Mouse (Mus musculus): ENCODE data around the gene Zc3h10.
A peak's percentile ranks its signal among the peaks of the same experiment; 100 is the strongest.
"Not testable (repeated sequence)": the region's sequence is repeated elsewhere in the genome, so short reads cannot be mapped to it uniquely, and the experiment has no call there.

Zc3h10 gene

DNA sequence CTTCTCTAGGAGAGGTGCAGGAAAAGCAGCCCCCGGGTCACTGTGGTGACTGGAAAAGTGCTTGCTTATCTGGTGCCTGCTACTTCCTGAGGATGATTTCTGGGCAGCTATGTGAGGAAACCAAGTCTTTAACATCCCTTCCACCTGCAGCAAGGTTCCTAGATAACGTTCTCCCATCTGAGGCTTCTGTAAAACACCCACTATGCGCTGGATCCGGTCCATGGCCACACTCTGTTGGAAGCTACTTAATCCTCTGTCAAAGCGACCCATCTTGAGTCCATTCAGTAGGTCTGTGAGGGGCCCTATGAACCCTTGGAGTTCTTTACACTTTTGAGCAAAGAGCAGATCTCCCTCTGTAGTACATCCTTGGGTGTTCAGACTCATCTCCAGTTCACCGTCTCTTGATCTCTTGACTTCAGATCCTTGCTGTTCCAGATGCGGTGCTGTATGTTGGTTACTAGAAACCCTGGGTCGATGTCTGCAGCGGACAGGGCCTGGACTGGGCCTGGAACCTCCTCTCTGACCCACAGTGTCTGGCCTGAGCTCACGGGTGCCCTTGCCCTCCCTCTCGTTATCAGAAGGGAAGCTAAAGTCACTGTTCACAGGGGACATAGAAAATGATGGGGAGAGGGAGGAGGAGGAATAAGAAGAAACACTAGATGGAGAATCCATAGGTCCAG lies 2.7 kb upstream of the Zc3h10 start:
- not testable (repeated sequence) for DNase-seq

DNA sequence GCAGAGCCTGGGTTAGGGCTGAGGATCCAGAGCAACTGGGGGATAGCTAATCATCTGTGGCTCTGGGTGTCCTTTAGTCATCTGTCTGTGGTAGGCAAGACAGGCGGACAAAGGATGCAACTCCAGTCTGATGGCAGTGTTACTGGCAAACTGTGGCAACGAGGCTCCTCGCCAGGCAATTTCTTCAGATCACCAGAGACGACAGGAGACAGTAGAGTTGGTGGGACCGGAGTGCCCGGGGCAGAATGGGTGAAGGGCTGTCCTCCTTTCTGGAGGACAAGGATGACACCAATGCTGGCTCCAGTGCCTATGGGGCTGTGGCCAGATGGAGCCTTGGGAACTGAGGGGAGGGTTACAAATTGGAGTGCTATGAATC lies 2.1 kb upstream of the Zc3h10 start:
- DNase-seq, result not testable (repeated sequence)

DNA sequence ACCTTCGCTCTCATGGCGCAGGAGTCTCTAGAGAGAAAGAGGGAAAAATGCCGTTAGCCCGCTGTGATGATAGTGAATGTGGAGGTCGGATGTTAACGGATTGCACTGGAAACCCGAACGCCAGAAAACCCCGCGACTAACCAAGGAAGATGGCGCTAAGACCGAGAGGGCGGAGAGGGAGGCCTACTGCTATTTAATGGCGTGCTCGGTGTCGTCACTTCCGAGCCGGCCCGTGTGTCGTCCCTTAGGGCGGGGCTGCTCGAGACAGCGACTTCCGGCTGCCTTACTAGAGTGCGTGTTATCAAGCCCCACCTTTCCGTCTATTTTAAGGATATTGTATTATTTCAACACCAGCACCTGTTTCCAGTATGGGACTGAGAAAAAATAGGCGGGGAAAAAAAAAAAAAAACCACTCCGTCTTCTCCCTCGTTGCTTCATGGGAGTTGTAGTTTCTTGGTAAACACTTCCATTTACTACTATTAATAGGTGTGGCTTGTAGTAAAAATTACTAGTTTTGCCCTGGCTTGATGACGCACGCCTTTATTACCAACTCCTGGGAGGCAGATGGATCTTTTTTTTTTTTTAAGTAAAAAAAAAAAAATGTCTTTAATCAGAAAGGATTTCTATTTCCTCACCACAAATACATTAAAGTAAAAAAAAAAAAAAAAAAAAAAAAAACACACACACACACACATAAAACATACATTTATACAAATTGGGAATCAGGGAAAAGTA lies 1.5 kb upstream of the Zc3h10 start, which contains the start of gene Rpl41:
Rpl41 (minus strand) TSS at position 359 of the 735 bp plus-strand sequence.
- DNase-seq, result peak; percentile 91

DNA sequence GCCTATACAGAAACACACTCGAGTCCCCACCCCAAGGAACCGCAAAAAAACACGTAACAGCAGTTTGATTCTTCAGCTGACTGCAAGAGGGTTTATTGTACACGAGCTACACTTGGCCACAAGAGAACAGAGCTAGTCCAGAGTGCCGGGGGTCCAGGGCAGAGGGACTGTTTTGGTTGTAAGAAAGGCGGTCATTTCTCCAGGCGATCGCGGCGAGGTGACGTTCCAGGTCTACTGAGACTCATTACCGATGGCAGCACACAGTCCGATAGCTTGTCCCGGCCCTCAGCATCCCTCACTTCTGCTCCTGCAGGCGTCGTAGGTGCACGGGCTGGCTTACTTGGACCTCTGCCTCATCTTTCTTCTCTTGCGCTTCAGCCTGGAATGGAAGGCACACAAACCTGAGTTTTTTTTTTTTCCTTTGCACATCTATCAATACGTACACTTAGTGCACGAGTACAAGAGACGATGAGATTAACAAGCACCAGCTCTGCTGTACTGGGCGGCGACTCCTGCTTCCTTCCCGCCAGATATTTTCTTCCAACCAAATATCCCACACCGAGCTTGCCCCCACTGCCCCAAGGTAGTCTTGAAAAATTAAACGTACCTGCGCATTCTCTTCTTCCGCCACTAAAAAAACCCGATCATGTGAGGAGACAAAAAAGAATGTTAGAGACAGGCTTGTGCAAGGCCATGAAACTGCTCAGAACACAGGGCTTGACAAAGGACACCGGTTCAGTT lies 647 bp upstream of the Zc3h10 start:
- DNase-seq, result not testable (repeated sequence)

DNA sequence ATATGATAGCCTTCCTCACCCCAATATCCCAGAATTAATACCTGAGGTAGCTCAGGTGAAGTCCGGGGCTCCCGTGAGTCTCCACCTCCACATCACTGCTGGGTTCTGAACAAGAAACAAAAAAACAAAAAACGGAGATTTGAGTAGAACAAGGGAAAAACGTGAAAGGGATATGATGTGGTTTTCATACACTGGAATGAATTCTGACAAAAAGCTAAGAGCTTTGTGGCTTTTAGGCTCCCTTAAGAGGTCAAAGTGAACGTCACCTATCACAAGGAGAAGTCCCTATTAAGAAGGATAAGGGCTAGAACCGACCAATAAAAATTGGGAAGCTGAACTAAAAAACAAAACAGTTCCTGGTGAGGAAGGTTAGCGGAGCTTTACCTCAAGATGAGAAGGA lies 787 bp downstream of the Zc3h10 start:
- no peak for DNase-seq

DNA sequence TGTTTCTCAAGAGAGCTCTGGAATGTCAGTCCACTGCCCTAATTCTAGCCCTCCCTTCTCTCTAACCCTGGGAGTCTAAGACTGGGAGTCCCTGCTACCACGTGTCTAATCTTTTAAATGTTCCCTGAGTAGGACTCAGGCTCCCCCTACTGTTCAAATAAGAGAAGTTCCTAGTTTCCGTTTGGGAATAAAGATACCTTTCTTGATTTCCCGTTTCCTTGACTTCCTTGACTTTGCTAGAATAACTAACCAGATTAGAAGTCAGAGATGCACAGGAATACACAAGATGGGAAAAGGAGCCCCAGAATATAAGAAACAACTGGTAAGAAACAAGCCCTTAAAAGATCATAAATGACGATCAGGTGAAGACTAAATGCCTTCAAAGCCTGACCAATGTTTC lies 1.2 kb downstream of the Zc3h10 start:
- no peak for DNase-seq

DNA sequence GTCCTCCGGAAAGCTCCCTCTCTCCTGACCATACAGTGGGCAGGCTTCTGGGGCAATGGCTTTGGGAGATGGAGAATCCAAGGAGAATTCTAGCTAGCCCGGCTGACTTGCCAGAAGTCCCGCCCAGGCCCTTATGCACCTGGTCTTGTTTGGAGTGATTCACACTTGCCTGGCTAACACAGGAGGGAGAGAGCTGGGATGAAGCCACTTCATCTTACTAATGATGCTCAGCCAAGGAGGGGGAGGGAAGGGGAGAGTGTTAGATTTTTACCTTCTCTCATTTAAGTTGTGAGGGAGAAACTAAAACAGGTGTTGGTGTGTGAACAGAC lies 2.0 kb downstream of the Zc3h10 start:
- DNase-seq, result no peak

DNA sequence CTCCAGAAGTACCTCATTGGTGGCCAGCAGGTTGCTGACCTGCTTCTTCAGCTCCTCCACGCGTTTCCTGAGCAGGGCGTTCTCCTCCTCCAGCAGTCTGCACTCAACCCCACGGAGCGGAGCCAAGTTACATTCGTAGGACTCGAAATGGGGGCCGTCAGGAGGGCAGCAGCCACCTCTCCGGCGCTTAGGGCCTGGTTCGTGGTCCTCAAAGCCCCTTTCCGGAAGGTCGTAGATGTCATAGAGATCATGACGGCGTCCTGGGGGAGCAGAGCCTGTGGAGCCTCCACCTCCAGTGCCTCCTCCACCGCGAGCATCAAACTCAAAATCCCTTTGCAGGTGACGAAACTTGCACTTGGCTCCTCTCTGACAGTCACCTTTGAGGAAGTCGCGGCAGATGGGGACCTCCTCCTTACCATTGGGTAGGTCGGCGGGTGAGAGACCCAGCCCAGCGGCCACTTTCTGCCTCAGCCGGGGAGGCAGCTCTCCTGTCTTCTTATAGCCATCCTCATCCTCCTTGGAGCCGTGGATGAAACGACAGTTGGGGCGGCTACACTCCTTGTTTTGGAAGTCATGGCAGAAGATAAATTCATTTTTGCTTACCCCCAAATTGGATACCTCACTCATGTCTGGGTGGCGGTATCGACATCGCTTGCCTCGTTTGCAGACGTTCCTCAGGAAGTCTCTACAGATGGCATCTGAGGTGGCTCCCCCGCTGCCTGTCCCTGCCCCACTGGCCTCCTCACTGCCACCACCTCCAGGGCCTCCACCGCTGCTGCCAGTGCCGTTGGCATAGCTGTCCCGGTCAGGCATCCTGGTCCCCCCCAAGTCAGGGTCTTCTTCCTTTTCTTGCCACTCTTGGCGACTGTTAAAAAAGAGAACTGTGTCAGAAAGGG lies 2.7 kb downstream of the Zc3h10 start:
- DNase-seq, result no peak

DNA sequence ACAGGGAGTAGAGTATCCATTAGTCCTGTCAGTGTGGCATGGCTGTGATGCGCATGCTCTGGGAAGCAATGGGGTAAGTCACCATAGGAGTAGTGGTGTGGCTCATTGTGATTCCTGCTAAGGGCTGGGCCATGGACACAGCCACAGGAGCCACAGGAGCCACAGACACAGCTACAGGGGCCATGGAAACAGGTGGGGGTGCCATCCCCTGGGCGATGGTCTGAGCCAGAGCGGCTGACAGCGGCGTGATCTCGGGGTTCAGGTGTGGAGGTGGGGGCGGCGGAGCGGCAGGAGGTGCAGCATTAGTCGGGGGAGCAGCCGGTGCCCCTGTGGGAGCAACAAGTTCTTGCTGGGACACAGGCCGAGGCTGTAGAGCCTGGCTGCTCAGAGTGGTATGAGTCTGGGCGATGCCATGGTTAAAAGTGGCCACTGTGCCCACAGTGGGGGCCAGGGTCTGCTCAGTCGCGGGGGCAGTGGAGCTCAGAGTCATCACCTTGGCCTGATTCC lies 3.4 kb downstream of the Zc3h10 start:
- no peak for DNase-seq

DNA sequence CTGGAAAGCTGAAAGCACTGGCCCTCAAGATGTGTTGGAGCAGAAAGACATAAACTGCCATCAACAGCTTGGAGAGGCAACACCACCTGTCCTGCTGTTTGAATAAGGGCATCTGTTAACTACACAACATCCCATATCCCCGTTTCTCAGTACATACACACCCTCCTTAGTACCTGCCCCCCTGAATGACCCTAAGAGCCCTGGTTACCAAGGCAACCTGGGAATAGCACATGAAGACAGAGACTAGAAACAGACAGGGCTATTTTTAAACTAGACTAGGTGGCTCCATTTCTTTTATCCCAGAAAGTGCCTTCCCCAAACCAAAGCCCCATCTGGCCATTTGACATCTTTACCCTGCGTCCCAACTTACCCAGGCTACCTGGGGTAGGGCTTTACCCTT lies 4.5 kb downstream of the Zc3h10 start:
- no peak for DNase-seq

DNA sequence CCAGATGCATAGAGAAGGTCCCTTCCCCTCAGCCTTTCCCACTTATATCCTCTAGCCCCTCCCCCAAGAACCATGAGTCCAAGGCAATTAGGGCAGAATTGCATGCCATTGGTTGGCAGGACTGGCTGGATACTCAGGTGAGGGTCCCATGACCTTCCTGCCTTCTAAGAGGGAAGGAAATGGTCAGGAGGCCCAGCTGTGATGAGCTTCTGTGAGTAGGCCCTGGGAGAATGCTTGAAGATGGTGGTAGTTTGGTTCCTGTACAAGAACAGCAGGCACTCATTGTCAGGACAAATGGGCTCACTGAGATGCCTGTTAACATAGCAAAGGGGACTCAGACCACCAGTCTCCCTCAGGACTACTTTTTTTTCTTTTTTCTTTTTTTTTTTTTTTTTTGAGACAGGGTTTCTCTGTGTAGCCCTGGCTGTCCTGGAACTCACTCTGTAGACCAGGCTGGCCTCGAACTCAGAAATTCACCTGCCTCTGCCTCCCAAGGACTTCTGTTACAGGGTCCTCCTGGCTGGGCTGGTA lies 9.2 kb downstream of the Zc3h10 start:
- DNase-seq, result no peak

DNA sequence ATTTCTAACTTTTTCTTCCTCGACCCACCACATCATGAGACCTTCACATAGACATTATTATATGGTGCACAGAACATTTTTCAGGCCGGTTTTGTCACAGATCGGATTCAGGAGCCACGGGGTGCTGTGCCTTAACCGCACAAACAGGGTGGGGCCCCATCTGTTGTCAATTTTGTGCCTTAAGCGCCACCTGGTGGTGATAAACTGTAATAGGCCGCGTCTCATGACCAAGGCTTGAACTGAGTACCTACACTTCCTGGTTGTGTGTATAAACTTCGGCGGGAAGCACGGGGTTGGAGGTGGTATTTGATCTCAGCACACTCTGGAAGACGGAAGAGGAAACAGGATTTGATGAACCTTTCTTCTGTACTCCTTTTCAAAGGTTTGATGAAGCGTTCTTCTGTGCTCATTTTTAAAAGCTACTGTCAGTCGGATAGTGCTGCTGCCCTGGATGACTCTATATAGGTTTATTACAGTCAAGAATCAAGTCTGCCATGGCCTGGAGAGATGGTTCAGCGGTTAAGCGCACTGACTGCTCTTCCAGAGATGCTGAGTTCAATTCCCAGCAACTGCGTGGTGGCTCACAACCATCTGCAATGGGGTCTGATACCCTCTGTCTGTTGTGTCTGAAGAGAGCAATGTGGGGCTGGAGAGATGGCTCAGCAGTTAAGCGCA lies 11.2 kb downstream of the Zc3h10 start:
- peak; percentile 92 for DNase-seq

DNA sequence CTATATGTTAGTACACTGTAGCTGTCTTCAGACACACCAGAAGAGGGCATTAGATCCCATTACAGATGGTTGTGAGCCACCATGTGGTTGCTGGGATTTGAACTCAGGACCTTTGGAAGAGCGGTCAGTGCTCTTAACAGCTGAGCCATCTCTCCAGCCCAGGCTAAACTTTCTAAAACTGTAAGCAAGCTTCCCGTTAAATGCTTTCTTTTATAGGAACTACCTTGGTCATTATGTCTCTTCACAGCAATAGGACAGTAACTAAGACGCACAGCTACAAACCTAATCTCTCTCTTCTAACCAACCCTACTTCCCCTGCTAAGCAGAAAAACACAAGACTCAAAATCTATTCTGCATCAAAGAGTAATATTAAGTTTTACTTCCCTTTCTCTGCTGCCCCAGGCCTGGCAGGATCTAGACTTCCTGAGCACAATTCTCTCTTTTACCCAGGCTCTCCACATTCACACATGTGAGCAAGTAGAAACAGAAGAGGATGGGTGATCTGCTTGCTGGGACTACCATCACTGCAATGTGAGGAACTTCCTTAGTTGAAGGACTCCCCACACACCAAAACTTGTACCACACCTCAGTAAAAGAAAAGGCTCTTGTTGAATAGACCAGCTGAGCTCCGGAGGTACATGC lies 11.8 kb downstream of the Zc3h10 start:
- DNase-seq, result no peak

DNA sequence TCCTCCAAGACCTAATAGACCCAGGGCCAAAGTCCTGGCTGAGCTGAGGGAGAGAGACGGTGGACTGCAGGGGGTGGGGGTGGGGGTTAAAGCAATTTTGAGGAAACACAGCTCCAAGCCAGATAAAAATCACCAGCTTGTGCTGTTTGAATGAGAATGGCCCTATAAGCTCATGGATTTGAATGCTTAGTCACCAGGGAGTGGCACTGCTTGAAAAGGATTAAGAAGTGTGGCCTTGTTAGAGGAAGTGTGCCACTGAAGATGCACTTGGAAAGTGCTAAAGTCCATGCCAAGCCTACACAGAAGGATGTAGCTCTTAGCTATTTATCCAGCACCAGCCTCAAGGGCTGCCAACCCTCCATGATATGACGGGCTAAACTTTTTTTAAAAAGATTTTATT lies 12.4 kb downstream of the Zc3h10 start:
- no peak for DNase-seq

DNA sequence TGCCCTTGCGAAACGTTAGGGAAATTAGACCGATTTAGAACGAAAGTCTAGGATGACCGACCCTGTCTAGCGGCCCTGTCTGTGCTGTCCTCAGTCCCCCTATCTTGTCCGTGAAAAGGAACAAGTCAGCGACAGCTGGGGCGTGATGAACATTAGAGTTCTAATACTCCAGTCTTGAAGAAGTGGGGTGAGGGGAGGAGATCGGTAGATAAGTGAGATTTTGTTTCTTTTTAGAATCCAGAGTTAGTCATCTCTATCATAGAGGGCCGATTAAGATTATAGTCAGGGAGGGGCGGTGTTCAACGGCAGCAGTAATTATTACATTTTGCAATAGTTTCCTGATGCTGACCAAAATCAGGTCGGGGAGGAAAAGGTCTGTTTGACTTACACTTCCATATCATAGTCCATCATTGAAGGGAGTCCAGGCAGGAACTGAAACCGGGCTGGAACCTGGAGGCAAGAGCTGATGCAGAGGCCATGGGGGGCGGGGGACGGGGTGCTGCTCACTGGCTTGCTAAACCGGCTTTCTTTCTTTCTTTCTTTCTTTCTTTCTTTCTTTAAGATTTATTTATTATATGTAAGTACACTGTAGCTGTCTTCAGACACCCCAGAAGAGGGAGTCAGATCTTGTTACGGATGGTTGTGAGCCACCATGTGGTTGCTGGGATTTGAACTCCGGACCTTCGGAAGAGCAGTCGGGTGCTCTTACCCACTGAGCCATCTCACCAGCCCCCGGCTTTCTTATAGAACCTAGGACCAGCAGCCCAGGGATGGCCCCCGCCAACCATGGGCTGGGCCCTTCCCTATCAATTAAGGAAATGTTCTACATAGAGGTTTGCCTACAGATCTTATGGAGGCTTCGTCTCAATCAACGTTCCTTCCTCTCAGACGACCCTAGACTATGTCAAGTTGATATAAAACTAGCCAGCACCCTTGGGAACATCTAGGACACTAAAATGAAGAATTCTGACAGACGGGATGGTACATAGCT lies 20.9 kb downstream of the Zc3h10 start:
- no peak for DNase-seq

DNA sequence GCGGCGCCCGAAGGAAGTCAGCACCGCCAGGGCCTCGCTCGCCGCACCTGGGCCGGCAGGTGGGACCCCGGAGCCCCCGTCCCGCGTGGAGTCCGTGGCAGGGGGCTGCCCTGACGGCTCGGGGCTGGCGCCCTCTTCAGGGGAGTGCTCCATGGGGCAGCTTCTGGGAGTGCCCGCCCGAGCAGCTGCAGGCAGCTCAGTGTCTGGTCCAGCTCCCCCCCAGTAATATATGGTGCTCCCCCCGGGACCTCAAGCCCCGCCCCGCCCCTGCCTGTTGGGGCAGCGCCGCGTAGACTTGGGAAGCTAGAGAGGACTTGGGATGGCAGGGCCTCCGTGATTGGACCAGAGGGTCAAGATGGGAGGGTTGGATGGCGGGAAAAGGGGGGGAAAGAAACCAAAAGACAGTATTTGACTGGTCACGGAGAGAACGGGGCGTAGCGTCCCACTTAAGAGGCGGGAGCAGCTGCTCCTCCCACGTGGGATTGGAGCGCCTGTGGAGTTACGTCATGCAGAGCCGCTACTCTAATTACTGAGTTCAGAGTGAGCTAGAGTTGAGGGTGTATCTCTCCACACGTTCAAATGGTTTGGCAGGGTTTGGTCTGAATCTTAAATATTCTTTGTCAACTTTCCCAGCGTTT lies 21.8 kb downstream of the Zc3h10 start, which contains the start of gene Esyt1:
Esyt1 (minus strand) TSS at position 201 of the 638 bp plus-strand sequence.
- peak; percentile 93 for DNase-seq

DNA sequence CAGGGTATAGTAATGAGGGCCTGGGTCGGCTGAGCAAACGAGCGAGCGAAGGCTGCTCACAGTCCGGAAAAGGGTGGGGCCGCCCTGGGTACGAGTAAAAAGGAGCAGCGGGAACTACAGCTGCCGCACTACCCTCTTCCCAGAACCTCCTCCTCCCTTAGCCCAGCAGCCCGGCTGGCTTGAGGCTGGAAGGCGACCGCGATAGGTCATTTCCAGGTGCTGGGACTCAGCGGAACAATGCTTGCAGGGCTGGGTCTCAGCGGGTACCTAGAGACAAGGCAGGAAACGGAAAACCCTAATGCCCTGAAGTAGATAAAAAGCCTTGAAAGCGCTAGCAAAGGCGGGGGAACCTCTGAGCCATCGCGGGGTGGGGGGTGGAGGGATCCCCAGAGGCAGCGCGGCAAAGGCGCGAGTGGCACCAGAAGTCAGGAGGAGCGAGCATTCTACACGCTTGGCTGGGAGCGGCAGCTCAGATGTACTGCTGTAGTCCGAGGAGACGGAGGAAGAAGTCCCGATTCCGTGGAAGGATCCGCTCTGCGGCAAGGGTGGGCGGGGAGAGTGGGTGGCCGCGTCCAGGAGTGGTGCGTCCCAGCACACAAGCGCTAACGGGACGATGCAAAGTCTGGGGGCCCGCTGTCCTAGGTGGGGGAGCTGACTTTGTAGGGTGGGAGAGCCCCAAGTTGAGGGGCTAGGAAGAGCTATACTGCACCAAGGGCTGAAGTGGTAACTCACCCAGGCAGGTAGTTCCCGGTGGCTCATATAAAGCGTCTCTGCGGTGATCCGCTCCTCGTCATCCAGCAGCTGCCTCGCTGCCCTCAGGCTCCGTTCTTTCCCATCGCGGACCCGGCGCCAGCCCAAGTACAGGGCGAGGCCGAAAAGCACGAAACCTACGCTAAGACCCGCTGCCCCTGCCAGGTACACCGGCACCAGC lies 22.6 kb downstream of the Zc3h10 start:
- peak; percentile 62 for DNase-seq

DNA sequence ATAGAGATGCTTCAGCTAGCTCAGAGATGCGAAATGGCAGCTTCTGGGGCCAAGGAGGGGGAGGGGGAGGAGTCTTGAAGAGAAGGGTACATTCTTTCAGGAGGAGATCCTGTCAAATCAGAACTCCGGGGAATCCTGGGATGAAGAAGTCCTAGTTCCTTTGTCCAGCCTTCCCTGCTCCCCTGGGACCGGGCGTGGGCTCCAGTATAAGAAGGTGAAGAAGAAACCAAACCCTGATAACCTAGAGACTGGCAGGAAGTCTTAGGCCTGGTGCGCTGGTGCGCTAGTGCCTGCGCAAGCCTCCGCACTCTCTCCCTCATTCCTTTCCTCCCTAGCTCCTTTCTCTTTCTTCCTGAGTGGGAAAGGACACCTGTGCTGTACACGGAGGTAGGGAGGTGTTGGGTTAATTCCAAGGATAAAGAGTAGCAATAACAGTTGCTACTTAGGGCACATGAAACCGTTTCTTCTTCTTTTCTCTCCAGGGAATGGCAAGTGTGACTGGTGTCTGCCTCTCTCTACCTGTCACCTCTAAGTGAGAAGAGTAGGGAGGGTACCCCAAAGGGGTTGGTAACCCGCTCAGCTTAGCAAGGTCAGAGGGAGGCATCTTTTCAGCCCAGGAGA lies 23.4 kb downstream of the Zc3h10 start:
- peak; percentile 24 for DNase-seq

Data from lung, postnatal 14 days (tissue).